Mouse (Mus musculus) ES-E14 (cell line): ENCODE data around the gene Rdh19. TPM values are rescaled to one million over a fixed set of nuclear protein-coding genes. Genes with fewer than 3 reads are reported as not detected.

Source experiments
- DNase-seq: peaks from one replicate; pipeline ENCODE4 v3.0.0-alpha.2; 2013; ENCODE audit warnings: low read depth, low spot score
- H3K27ac ChIP-seq: 2 replicates; pipeline ENCODE4 v1.5.1; 2012; ENCODE audit warnings: low read depth, mild to moderate bottlenecking, low read length, moderate library complexity, mixed read lengths; ENCODE audit not compliant: poor library complexity, insufficient read depth, severe bottlenecking
- H3K36me3 ChIP-seq: 2 replicates; pipeline ENCODE4 v1.6.1; 2012; ENCODE audit warnings: mild to moderate bottlenecking, low read length, moderate library complexity, mixed read lengths; ENCODE audit not compliant: control insufficient read depth, poor library complexity, insufficient read depth, severe bottlenecking
- H3K4me1 ChIP-seq, 2 experiments: fragments of 150-350 bp in 1 of 2; sonication (generic) in 1 of 2; 2 replicates each; pipeline ENCODE4 v1.6.1; 2012; ENCODE audit warnings: low read length in 2 of 2, mild to moderate bottlenecking in 1 of 2, mixed read lengths in 1 of 2; ENCODE audit not compliant: control insufficient read depth in 2 of 2, insufficient read depth in 2 of 2, poor library complexity in 1 of 2
- H3K4me3 ChIP-seq, 2 experiments: fragments of 150-350 bp in 1 of 2; sonication (generic) in 1 of 2; 2 replicates each; pipeline ENCODE4 v1.5.1; 2012; ENCODE audit warnings: low read length in 2 of 2, low read depth in 1 of 2, mild to moderate bottlenecking in 1 of 2, mixed read lengths in 1 of 2; ENCODE audit not compliant: insufficient read depth in 1 of 2, poor library complexity in 1 of 2, severe bottlenecking in 1 of 2
- H3K9ac ChIP-seq: 2 replicates; pipeline ENCODE4 v1.6.1; 2012; ENCODE audit warnings: low read depth, mild to moderate bottlenecking, low read length, mixed read lengths; ENCODE audit not compliant: poor library complexity, insufficient read depth, severe bottlenecking
- H3K9me3 ChIP-seq: fragments of 150-350 bp; sonication (generic); 2 replicates; pipeline ENCODE4 v1.6.1; 2012; ENCODE audit warnings: low read depth, mild to moderate bottlenecking, low read length; ENCODE audit not compliant: control insufficient read depth, insufficient read depth
- CHD2 ChIP-seq: IDR thresholded peaks from 2 replicates; pipeline ENCODE4 v1.6.1; 2014; ENCODE audit warnings: mild to moderate bottlenecking, low read depth, low read length, inconsistent platforms
- HCFC1 ChIP-seq: IDR thresholded peaks from 2 replicates; pipeline ENCODE4 v1.6.1; 2012; ENCODE audit warnings: low read length, inconsistent platforms, borderline replicate concordance; ENCODE audit not compliant: insufficient read depth
- MAFK ChIP-seq: IDR thresholded peaks from 2 replicates; pipeline ENCODE4 v1.6.1; 2014; ENCODE audit warnings: mild to moderate bottlenecking, low read depth, low read length, inconsistent platforms; ENCODE audit not compliant: insufficient read depth
- ZC3H11A ChIP-seq: IDR thresholded peaks from 2 replicates; pipeline ENCODE4 v1.6.1; 2012; ENCODE audit warnings: low read depth, mild to moderate bottlenecking, inconsistent platforms, low read length, borderline replicate concordance
- ZNF384 ChIP-seq: IDR thresholded peaks from 2 replicates; pipeline ENCODE4 v1.6.1; 2012; ENCODE audit warnings: low read depth, low read length, inconsistent platforms
- in situ Hi-C, 2 experiments: fragments of 600-800 bp; cut with MboI; formaldehyde crosslinking; loops; one replicate each; pipeline ENCODE4 v1.15.1; 2025; ENCODE audit warnings: low sequenced_read_pairs in 2 of 2, inconsistent platforms in 1 of 2; ENCODE audit not compliant: unreplicated experiment in 2 of 2
- total RNA-seq: library from RNA; depleted of rRNA; stranded (reverse); fragments of 300-350 nt; gene quantifications from 2 replicates; pipeline ENCODE4 v1.2.3, GENCODE M21; 2012

The Rdh19 gene
- total RNA-seq, 1 experiment = not detected

GRCm38 (mm10) chr10:127877681-127878080 lies 28.0 kb downstream of the Rdh19 start:
- in situ Hi-C loops = no loop called here

GRCm38 (mm10) chr10:127878262-127879057 lies 28.7 kb downstream of the Rdh19 start:
- Histone ChIP-seq H3K27ac (no peak overlapping the region), H3K4me1 (peaks cover 7 to 18% of the 10 kb centered on the region in 2 experiments), H3K36me3 (no peaks in the 10 kb centered on the region), H3K4me3 (no peak overlapping the region), H3K9ac (no peak overlapping the region; the same call in 1 of the 2 replicates), H3K9me3 (no peaks in the 10 kb centered on the region)
- in situ Hi-C loops = no loop called here
- DNase-seq = no peak
- TF ChIP-seq ZNF384 (no peak), HCFC1 (no peak), MAFK (no peak), CHD2 (no peak), ZC3H11A (no peak)

More at GRCm38 (mm10) chr10:127877681-127878080, 28.0 kb downstream of the Rdh19 start:
- TF ChIP-seq ZC3H11A (no peak), ZNF384 (no peak), MAFK (no peak), HCFC1 (no peak)
- no peak for DNase-seq
- H3K36me3 ChIP-seq = no peaks in the 10 kb centered on the region
- no peak overlapping the region for H3K27ac ChIP-seq
- H3K9ac ChIP-seq = no peak overlapping the region
- H3K4me3 ChIP-seq = no peak overlapping the region
- H3K9me3 ChIP-seq = no peaks in the 10 kb centered on the region
- H3K4me1 ChIP-seq = peaks cover 7 to 18% of the 10 kb centered on the region in 2 experiments

- in situ Hi-C loops = no loop called here
- no peak for DNase-seq
- peak overlapping the region in 1 of 2 experiments; percentile 35; a peak in 2 of 4 replicates for H3K4me3 ChIP-seq
- TF ChIP-seq CHD2 (no peak), MAFK (no peak)
- H3K4me1 ChIP-seq = peaks cover 7 to 19% of the 10 kb centered on the region in 2 experiments
- no peak overlapping the region for H3K27ac ChIP-seq
- no peaks in the 10 kb centered on the region for H3K9me3 ChIP-seq
- H3K9ac ChIP-seq = peak overlapping the region; percentile 43; the same call in 1 of the 2 replicates
- H3K36me3 ChIP-seq = no peaks in the 10 kb centered on the region
These were observed 29.5 kb downstream of the Rdh19 start for GRCm38 (mm10) chr10:127879155-127879688.

- Histone ChIP-seq H3K27ac (no peak overlapping the region), H3K4me3 (no peak overlapping the region), H3K4me1 (peaks cover 7 to 20% of the 10 kb centered on the region in 2 experiments), H3K9me3 (no peaks in the 10 kb centered on the region), H3K9ac (no peak overlapping the region), H3K36me3 (no peaks in the 10 kb centered on the region)
- no peak for DNase-seq
- TF ChIP-seq HCFC1 (no peak), ZNF384 (no peak), CHD2 (no peak), MAFK (no peak), ZC3H11A (no peak)
- in situ Hi-C loops = no loop called here
These were observed 31.3 kb downstream of the Rdh19 start for GRCm38 (mm10) chr10:127881041-127881440.
